Mouse (Mus musculus): ENCODE results near the gene Plagl2.

- TF ChIP-seq POLR2A (IDR thresholded peaks at IDR 0.05; ENCODE audit: borderline replicate concordance, extremely low read depth, insufficient read depth, insufficient read length, poor library complexity, severe bottlenecking) = no peak
- no peak for TF ChIP-seq CTCF (IDR thresholded peaks at IDR 0.05; ENCODE audit: borderline replicate concordance, extremely low read depth, insufficient read depth, insufficient read length)
Measured at GRCm38 (mm10) chr2:153211451-153211850, 29.8 kb downstream of the Plagl2 start.

Measured in brain, embryonic 14.5 days (tissue).